Mouse (Mus musculus): ENCODE measurements around the gene Klf12. TPM values are rescaled to one million over a fixed set of nuclear protein-coding genes. Genes with fewer than 3 reads are reported as not detected.
A peak's percentile ranks its signal among the peaks of the same experiment; 100 is the strongest.

Gene Klf12
- polyA plus RNA-seq, 1 experiment from 2014 or later = 39.6 TPM

DNA sequence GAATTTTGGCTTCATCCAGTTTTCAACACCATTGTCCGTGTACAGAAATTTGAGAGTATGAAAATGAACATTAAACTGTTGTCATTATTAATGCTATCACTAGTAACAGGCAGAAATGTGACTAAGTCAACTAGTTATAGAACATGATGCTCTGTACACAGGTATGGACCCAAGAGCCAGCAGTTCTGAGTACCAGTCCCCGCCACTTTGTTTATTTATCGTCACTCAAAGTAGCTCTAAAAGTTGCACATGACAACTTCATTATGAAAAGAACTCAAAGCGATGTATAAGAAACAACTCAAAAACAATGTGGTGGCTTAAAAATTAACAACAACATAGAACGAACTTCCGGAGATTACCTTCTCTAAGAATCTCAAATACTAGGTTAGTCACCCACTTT lies 56.8 kb downstream of the Klf12 start:
- Histone ChIP-seq H3K27me3 (no peaks in the 10 kb centered on the region), H3K4me1 (peaks cover 4% of the 10 kb centered on the region; the same call in 1 of the 2 replicates), H3K9ac (no peak overlapping the region), H3K27ac (no peak overlapping the region), H3K4me3 (no peak overlapping the region), H3K36me3 (no peaks in the 10 kb centered on the region), H3K4me2 (replicated peaks) (no peak overlapping the region), H3K9me3 (replicated peaks) (no peaks in the 10 kb centered on the region)
- WGBS = 94% methylated on average over 6 of the region's 6 CpGs
- ATAC-seq (ENCODE audit: low FRiP score) = no peak

DNA sequence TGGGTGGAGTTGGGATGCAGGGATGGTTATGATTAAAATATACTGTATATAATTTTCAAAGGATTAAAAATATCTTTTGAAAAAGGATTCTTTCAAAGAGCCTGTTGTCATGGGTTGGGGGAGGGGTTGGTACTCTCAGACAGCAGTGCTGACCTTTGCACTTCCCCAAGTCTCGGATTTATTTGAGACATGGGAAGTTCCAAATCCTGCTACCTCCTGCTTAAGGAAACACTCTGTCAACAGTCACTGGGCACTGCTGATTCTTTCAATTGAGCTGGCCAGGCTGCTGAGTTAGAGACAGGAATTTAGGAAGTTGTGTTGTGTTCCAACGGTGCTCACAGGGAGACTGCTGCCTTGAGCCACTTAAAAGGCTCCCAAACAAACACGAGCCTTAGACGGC lies 60.3 kb downstream of the Klf12 start:
- Histone ChIP-seq H3K4me2 (replicated peaks) (no peak overlapping the region), H3K4me1 (peaks cover 7% of the 10 kb centered on the region; the same call in 1 of the 2 replicates), H3K9ac (no peak overlapping the region), H3K4me3 (no peak overlapping the region), H3K9me3 (replicated peaks) (no peaks in the 10 kb centered on the region), H3K36me3 (no peaks in the 10 kb centered on the region), H3K27me3 (no peaks in the 10 kb centered on the region), H3K27ac (no peak overlapping the region)
- WGBS = 50% methylated on average over 4 of the region's 4 CpGs
- ATAC-seq (ENCODE audit: low FRiP score) = no peak

DNA sequence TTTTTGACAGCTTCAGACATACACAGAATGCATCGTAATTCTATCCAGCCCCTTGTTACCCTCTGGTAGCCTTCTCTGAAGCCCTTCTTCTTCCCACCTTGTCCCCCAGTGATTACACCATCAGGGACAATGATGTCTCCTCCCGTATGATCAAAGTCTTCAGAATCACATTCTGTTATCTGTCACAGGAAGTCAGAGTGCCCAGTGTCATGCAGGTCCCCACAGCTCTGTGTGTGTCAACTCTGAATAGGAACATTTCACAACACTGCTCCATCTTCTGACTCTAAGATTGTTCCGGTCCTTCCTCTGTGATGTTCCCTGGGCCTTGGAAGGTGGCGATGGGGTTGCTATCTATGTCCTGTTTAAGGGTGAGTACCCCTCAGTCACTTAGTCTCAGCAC lies 62.2 kb downstream of the Klf12 start:
- Histone ChIP-seq H3K9ac (no peak overlapping the region), H3K36me3 (no peaks in the 10 kb centered on the region), H3K27me3 (no peaks in the 10 kb centered on the region), H3K4me1 (peaks cover 7% of the 10 kb centered on the region; the same call in 1 of the 2 replicates), H3K27ac (no peak overlapping the region), H3K4me3 (no peak overlapping the region), H3K4me2 (replicated peaks) (no peak overlapping the region), H3K9me3 (replicated peaks) (no peaks in the 10 kb centered on the region)
- no peak for ATAC-seq (ENCODE audit: low FRiP score)
- WGBS = 88% methylated on average over 4 of the region's 4 CpGs

DNA sequence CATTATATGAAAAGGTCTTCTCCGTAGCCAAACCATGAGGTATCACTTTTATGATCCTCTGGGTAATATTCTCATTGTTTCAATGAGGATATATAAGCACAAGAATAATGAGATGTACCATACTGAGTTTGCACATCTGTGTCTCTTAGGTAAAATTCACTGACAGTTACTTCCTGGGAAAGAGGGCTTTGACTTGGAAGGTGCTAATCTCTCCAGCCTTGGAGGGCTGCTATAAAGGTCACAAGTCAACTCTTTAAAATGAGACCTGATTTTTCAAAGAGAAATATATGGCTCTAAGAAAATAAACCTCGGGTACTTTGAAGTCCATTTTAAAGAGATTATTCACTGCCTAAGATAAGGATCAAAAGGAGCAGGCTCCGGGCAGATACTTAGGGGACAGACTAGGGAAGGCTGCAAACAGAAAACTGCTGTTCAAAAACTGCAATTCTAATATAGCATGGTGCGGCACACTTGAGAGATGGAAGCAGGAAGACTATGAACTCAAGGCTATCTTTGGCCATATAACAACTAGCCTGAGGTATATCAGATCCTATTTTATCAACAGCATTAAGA lies 69.2 kb downstream of the Klf12 start:
- 67% methylated on average over 4 of the region's 4 CpGs for WGBS
- Histone ChIP-seq H3K4me2 (replicated peaks) (no peak overlapping the region), H3K27ac (no peak overlapping the region), H3K36me3 (no peaks in the 10 kb centered on the region), H3K9me3 (replicated peaks) (no peaks in the 10 kb centered on the region), H3K9ac (no peak overlapping the region), H3K4me3 (no peak overlapping the region), H3K27me3 (no peaks in the 10 kb centered on the region), H3K4me1 (peaks cover 5% of the 10 kb centered on the region; the same call in 1 of the 2 replicates)
- ATAC-seq (ENCODE audit: low FRiP score) = no peak

DNA sequence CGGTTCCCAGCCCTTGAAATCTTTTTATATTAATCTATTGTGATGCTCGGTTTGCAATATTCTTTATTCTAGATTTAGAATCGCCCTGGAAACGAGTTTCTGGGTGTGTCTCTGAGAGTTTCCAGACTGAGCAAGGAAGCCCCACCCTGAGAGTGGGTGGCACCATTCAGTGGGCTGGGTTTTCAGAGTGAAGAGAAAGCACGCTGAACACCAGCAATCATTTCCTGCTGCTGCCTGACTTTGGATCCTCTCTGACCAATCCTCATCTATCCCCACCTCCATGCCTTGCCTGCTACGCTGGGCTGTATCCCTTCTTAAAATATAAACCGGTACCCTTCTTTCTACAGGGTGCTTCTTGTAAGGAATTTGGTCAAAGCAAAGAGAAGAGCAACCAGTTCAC lies 71.4 kb downstream of the Klf12 start:
- Histone ChIP-seq H3K36me3 (no peaks in the 10 kb centered on the region), H3K27me3 (no peaks in the 10 kb centered on the region), H3K9me3 (replicated peaks) (no peaks in the 10 kb centered on the region), H3K4me1 (peaks cover 9% of the 10 kb centered on the region), H3K9ac (no peak overlapping the region), H3K27ac (no peak overlapping the region), H3K4me3 (no peak overlapping the region), H3K4me2 (replicated peaks) (no peak overlapping the region)
- WGBS = 84% methylated on average over 7 of the region's 7 CpGs
- ATAC-seq (ENCODE audit: low FRiP score) = no peak

DNA sequence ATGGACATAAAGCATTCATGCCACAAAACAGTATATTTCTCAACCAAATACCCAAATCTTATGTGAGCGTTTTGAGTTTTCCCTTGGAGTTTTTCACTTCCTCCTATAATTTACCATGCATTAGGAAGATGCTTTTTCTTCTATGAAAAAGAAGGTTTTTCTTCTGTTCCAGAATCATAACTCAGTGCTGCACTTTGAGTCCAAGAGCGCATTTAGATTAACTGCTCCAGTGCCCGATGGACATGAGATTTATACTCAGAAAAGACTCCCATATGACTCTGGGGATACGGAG lies 72.7 kb downstream of the Klf12 start:
- no peak overlapping the region for H3K27ac ChIP-seq
- 83% methylated on average over 4 of the region's 4 CpGs for WGBS

DNA sequence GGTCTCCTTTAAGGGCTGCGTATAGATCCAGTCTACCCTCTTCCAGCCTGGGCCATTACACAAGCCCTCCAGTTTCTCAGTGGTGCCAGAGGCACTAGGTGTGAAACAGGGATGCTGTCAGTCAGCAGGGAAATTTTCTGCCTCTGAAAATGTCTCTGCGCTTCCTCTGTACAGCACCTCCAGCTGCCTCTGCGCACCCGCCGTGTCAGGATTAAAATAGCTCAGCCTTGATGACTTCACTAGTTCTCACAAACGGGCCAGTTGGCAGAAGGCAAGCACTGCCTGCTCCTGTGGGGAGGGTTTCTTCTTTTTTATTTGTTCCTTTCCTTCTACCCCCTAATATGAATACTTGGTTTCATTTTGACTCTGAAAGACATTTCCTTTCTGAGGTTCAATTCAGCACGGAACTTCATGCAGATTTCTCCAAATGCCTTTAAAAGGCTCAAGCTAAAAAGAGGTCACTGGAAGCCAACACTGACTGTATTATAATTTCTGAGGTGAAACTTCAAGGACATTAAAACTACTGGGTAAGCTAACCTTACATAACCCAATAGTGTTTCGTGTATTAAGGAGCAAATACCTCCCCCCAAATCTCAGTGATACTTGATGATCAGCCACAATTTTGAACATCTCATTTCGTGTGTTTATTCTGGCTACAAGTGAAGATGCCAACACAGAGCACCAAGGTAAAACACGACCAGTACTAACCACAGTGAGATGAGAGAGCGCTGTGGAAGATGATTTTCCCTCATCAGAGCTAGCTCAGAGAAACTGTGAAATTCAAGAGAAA lies 73.2 kb downstream of the Klf12 start:
- Histone ChIP-seq H3K36me3 (no peaks in the 10 kb centered on the region), H3K9me3 (replicated peaks) (no peaks in the 10 kb centered on the region), H3K4me3 (no peak overlapping the region), H3K9ac (no peak overlapping the region), H3K4me1 (peaks cover 9% of the 10 kb centered on the region), H3K27ac (no peak overlapping the region), H3K27me3 (no peaks in the 10 kb centered on the region), H3K4me2 (replicated peaks) (no peak overlapping the region)
- no peak for ATAC-seq (ENCODE audit: low FRiP score)
- WGBS = 67% methylated on average over 11 of the region's 11 CpGs

More for the DNA sequence above, 72.7 kb downstream of the Klf12 start:
- H3K36me3 ChIP-seq = no peaks in the 10 kb centered on the region
- no peak overlapping the region for H3K4me2 ChIP-seq (replicated peaks)
- no peak overlapping the region for H3K4me3 ChIP-seq
- no peaks in the 10 kb centered on the region for H3K9me3 ChIP-seq (replicated peaks)
- no peak overlapping the region for H3K9ac ChIP-seq
- no peaks in the 10 kb centered on the region for H3K27me3 ChIP-seq
- ATAC-seq (ENCODE audit: low FRiP score) = no peak
- peaks cover 9% of the 10 kb centered on the region for H3K4me1 ChIP-seq

DNA sequence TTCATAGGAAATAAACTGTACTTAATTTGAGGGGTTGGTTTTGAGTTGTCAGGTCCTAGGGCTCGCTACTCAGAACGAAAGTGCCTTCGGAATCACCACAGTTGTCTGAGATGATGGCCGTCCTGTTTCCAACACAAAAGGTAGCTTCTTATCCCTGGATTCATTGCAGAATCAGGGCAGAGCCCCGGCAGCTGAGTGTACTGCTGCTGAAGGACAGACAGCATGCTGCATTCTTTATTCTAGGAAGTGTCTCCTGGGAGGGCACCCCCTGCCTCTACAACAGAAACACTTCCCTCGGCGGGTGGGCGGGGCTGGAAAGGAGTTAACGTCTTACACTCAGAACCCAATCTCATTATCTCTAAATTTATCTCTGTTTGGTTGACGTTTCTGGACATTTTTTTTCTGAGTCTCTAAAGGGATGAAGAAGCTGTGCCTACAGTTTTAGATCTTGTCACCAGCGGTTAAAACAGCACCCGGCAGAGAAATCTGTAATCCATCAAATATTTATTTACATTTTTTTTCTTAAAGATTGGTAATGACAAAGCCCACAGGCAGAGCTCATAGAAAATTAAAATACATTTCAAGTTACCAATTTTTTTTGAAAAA lies 74.6 kb downstream of the Klf12 start:
- Histone ChIP-seq H3K4me2 (replicated peaks) (0 out of 2 replicates have a peak overlapping the region, but pooled peaks have one; percentile 11), H3K9ac (no peak overlapping the region), H3K4me1 (peaks cover 9% of the 10 kb centered on the region), H3K36me3 (no peaks in the 10 kb centered on the region), H3K4me3 (no peak overlapping the region), H3K27ac (no peak overlapping the region), H3K9me3 (replicated peaks) (no peaks in the 10 kb centered on the region), H3K27me3 (no peaks in the 10 kb centered on the region)
- WGBS = 19% methylated on average over 12 of the region's 12 CpGs
- 0 out of 2 replicates have a peak, but pooled peaks have one; percentile 44 for ATAC-seq (ENCODE audit: low FRiP score)

DNA sequence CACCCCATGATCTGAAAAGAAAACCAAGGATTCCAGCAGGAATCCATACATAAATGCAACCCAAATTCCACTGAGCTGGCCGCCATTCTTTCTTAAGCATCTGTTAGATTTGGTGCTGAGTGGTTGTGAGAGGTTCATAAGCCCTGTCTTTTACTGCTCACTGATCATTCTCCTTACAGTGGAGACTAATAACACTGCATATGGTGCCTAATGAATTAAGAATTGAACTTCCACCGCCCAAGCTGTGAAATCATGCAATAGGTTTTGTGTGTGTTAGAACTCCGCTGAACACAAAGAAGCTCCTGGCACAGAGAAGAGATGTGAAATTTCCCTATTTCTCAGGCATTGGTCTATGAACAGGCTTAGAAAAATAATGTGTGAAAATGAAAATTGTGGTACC lies 77.4 kb downstream of the Klf12 start:
- H3K9me3 ChIP-seq (replicated peaks) = no peaks in the 10 kb centered on the region
- no peak overlapping the region for H3K9ac ChIP-seq
- no peak overlapping the region for H3K4me2 ChIP-seq (replicated peaks)
- no peaks in the 10 kb centered on the region for H3K36me3 ChIP-seq
- H3K27me3 ChIP-seq = no peaks in the 10 kb centered on the region
- no peak overlapping the region for H3K4me3 ChIP-seq
- no peak overlapping the region for H3K27ac ChIP-seq
- 90% methylated on average over 3 of the region's 3 CpGs for WGBS
- ATAC-seq (ENCODE audit: low FRiP score) = no peak
- H3K4me1 ChIP-seq = peaks cover 12% of the 10 kb centered on the region

DNA sequence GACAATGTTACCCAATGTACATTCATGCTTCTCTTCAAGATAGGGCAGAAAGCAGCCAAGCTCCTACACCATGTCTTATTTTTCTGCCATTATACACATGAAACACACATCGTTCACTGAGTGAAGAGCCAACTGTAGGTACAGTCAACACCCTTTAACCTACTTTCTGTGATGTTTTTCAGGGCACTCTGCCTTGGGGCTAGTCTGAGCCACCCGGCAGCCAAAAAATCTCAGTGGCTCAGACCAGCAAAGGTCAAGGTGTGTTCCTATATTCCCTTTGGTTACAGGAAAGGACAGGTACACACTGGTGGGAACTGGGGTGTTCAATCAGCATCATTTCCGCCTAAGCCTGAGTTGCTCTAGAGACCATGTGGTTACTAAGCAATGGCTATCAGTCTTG lies 78.3 kb downstream of the Klf12 start:
- Histone ChIP-seq H3K27ac (no peak overlapping the region), H3K36me3 (no peaks in the 10 kb centered on the region), H3K4me3 (no peak overlapping the region), H3K4me1 (peaks cover 12% of the 10 kb centered on the region), H3K9ac (no peak overlapping the region), H3K9me3 (replicated peaks) (no peaks in the 10 kb centered on the region), H3K4me2 (replicated peaks) (no peak overlapping the region), H3K27me3 (no peaks in the 10 kb centered on the region)
- WGBS = 96% methylated on average over 3 of the region's 3 CpGs
- no peak for ATAC-seq (ENCODE audit: low FRiP score)

DNA sequence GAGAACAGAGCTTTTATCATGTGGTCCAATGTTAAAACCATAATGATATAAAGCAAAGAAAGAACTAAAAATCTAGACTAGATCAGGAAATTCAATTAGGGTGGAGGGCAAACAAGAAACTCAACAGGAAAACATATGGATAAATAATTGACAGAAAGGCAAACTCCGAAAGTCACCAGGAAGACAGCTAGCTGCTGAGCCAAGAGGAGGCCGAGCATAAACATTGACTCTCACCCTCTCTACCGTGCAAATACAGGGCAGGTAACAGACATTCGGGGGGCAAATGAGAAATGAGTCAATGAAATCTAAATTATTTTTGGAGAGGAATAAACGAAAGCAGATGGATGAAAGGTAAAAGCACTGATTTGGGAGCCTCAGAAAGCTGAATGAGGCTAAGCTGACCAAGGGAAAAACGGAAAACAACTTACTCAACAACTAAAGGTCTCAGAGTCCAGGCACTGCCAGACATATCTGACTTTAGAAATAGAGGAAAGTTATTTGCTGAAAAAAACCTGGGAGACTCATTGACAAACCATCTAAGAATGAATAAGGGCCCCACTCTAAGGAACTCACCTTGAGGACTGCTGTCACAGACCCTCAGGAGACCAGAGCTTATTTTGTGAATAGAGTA lies 84.3 kb downstream of the Klf12 start:
- H3K4me3 ChIP-seq = no peak overlapping the region
- H3K9me3 ChIP-seq (replicated peaks) = no peaks in the 10 kb centered on the region
- WGBS = 91% methylated on average over 6 of the region's 6 CpGs
- no peak overlapping the region for H3K27ac ChIP-seq
- no peaks in the 10 kb centered on the region for H3K27me3 ChIP-seq
- H3K4me2 ChIP-seq (replicated peaks) = no peak overlapping the region
- no peak for ATAC-seq (ENCODE audit: low FRiP score)
- H3K4me1 ChIP-seq = 0 out of 2 replicates have a peak, but pooled peaks cover 3% of the 10 kb centered on the region
- no peak overlapping the region for H3K9ac ChIP-seq
- H3K36me3 ChIP-seq = 0 out of 2 replicates have a peak, but pooled peaks cover 3% of the 10 kb centered on the region

DNA sequence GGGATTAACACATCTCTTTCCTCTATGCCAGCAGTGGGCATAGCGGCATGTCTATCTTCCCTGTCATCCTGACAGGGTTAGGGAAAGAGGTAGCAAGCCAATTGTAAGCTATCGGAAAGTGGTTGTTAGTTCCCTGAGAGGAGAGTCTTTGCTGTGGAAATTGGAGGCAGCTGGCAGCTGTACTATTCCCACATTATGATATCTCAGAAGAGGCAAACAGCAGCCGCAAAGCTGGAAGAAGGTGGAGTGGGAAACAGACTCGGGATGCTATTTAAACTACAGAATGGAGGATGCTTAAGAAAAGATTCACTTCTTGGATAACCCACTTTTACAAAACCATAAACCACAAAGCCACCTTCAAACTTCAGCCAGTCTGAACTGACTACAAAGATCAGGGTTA lies 85.8 kb downstream of the Klf12 start:
- Histone ChIP-seq H3K36me3 (0 out of 2 replicates have a peak, but pooled peaks cover 3% of the 10 kb centered on the region), H3K4me3 (no peak overlapping the region), H3K27me3 (no peaks in the 10 kb centered on the region), H3K4me1 (no peaks in the 10 kb centered on the region), H3K27ac (no peak overlapping the region), H3K9ac (no peak overlapping the region), H3K9me3 (replicated peaks) (no peaks in the 10 kb centered on the region), H3K4me2 (replicated peaks) (no peak overlapping the region)
- WGBS = 93% methylated on average over 4 of the region's 4 CpGs
- ATAC-seq (ENCODE audit: low FRiP score) = no peak

Measured in hindbrain, embryonic 12.5 days (tissue).